Mouse (Mus musculus) kidney, adult 2 months (tissue): Measurements from ENCODE around the gene Irf7.

Experiments used
- CTCF ChIP-seq: fragments of 200-500 bp; conservative IDR thresholded peaks from 2 replicates; pipeline ENCODE4 v1.5.1; 2011; ENCODE audit warnings: low read depth, mild to moderate bottlenecking, control low read depth, low read length, moderate library complexity, mixed read lengths; ENCODE audit not compliant: insufficient read depth, insufficient read length
- POLR2A ChIP-seq: fragments of 200-500 bp; IDR thresholded peaks from one replicate; pipeline ENCODE4 v1.6.1; 2011; ENCODE audit warnings: low read depth, low read length, control low read depth

DNA sequence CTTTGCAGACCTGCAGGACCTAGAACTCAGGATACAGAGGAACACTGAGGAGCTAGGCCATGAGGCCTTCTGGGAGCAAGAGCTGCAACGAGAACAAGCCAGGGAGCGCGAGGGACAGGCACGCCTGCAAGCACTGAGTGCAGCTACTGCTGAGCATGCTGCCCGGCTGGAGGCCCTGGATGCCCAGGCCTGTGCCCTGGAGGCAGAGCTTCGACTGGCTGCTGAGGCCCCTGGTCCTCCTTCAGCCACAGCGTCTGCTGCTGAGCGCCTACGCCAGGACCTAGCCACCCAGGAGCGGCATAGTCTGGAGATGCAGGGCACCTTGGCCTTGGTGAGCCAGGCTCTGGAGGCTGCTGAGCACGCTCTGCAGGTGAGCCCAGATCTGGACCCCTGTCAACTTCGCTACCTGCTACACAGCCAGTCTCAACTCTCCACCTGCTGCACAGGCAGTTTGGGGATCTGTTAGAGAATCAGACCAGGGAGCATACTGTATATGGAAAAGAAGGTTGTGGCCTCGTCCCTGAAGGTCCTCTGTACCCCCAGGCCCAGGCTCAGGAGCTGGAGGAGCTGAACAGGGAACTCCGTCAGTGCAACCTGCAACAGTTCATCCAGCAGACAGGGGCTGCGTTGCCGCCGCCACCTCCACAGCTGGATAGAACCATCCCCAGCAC, 48.8 kb downstream of the Irf7 start:
- TF ChIP-seq POLR2A (no peak), CTCF (no peak)
